Mouse (Mus musculus): ENCODE data around the gene Psmd5. TPM values are rescaled to one million over a fixed set of nuclear protein-coding genes. Genes with fewer than 3 reads are reported as not detected.
A peak's percentile ranks its signal among the peaks of the same experiment; 100 is the strongest.

Gene Psmd5
- polyA plus RNA-seq, 1 experiment = 41.7 TPM

DNA sequence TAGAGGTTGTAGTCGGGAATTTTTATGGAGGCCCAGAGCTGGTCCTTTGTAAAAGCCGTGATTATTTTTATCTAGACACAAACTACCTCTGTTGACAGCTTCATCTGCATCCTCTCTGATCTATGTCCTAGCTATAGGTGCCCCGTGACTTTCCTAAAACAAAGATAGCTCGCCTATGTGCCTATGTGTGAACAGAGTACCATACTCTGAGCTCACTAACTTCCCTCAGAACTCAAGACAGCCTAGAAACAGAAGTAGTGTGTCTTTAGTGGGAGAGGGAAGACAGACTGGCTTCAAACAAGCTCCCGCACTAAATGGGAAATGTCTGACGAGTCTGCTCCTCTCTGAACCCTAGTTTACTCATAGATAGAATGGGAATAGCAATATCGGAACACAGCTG is 74.4 kb downstream of the Psmd5 start:
- TF ChIP-seq POLR2A (IDR thresholded peaks at IDR 0.05; ENCODE audit: extremely low read depth, insufficient read depth, low read length) = no peak
- TF ChIP-seq CTCF (IDR thresholded peaks at IDR 0.05; ENCODE audit: extremely low read depth, insufficient read depth, low read length) = no peak
- Histone ChIP-seq H3K27ac (ENCODE audit: insufficient read depth, low read length) (no peak overlapping the region), H3K4me3 (ENCODE audit: insufficient read depth, low read length) (peak overlapping the region; percentile 48; the same call in 1 of the 2 replicates), H3K4me1 (ENCODE audit: control insufficient read depth, insufficient read depth, low read length) (peaks cover 7% of the 10 kb centered on the region; the same call in 1 of the 2 replicates)

Other genes starting within 250 kb of the Psmd5 start
- 42.0 and 43.2 TPM in 2 replicates for gene Gapvd1, start 119.7 kb downstream of the Psmd5 start, polyA plus RNA-seq (2012; rRNA removed)
- 184 and 215 TPM in 2 replicates for gene Hspa5, start 103.0 kb downstream of the Psmd5 start, polyA plus RNA-seq (2012; rRNA removed)
- gene Rabepk, start 75.1 kb downstream of the Psmd5 start, polyA plus RNA-seq (2012; rRNA removed) = 37.1 and 38.2 TPM in 2 replicates
- 83.2 and 83.8 TPM in 2 replicates for gene Fbxw2, start 48.7 kb downstream of the Psmd5 start, polyA plus RNA-seq (2012; rRNA removed)
- gene Gm34653, start 42.0 kb downstream of the Psmd5 start, polyA plus RNA-seq (2012; rRNA removed) = not detected in 2 replicates
- gene Cutal, start 572 bp downstream of the Psmd5 start, polyA plus RNA-seq (2012; rRNA removed) = 0.52 and 0.62 TPM in 2 replicates
- gene Phf19, start 39.1 kb upstream of the Psmd5 start, polyA plus RNA-seq (2012; rRNA removed) = 0.95 and 0.98 TPM in 2 replicates
- 0.83 and 1.4 TPM in 2 replicates for gene Traf1, start 86.8 kb upstream of the Psmd5 start, polyA plus RNA-seq (2012; rRNA removed)
- gene Hc, start 186.5 kb upstream of the Psmd5 start, polyA plus RNA-seq (2012; rRNA removed) = 0.08 and 0.35 TPM in 2 replicates
- gene AI182371, start 226.6 kb upstream of the Psmd5 start, polyA plus RNA-seq (2012; rRNA removed) = 0.52 and 0.59 TPM in 2 replicates
- gene Cntrl, start 234.5 kb upstream of the Psmd5 start, polyA plus RNA-seq (2012; rRNA removed) = 14.9 and 15.6 TPM in 2 replicates

All from cortical plate, adult 2 months (tissue).